Mouse (Mus musculus): ENCODE results near the gene Dnajb7.

Gene Dnajb7

DNA sequence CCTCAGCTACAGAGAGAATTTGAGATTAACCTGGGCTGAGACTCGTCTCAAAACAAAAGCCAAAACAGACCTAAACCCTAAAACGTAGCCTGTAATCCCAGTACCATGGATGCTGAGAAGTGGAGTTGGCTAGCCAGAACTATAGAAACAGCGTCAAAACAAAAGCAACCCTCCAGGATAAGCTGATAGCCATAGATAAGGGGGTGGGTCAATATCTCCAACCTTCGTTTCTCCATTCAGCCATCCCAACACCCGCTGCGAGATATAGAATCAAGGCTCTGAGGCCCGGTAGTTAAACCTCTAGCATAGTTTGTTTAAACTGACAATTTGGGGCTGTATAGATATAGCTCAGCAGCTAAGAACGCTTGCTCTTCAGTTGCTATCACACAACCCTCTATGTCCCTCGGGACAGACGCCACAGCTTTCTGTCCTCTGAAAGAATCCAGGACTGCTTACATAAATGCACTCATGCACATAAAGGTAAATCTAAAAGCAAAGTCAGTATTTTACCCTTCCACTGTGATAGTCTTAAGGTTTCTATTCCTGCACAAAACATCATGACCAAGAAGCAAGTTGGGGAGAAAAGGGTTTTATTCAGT lies 46.6 kb downstream of the Dnajb7 start:
- Histone ChIP-seq H3K9me3 (ENCODE audit: low read length) (no peaks in the 10 kb centered on the region), H3K27me3 (ENCODE audit: insufficient read depth, low read length) (no peaks in the 10 kb centered on the region), H3K4me1 (replicated peaks; ENCODE audit: low read depth, low read length) (peaks cover 58% of the 10 kb centered on the region), H3K36me3 (ENCODE audit: insufficient read depth, low read length) (peaks cover 56% of the 10 kb centered on the region), H3K4me3 (replicated peaks; ENCODE audit: low read length) (0 out of 2 replicates have a peak overlapping the region, but pooled peaks have one; percentile 91)
- no peak for TF ChIP-seq NANOG (IDR thresholded peaks at IDR 0.05; ENCODE audit: borderline replicate concordance, low read length)
- no peak for TF ChIP-seq POU5F1 (IDR thresholded peaks at IDR 0.05; ENCODE audit: borderline replicate concordance, low read length)
- TF ChIP-seq CTCF (conservative IDR thresholded peaks at IDR 0.05; ENCODE audit: low read length), result no peak

GRCm38 (mm10) chr15:81361022-81361404 lies 47.1 kb downstream of the Dnajb7 start:
- H3K9me3 ChIP-seq (ENCODE audit: low read length), result no peaks in the 10 kb centered on the region
- H3K4me3 ChIP-seq (replicated peaks; ENCODE audit: low read length), result peak overlapping the region; percentile 91
- H3K27me3 ChIP-seq (ENCODE audit: insufficient read depth, low read length), result no peaks in the 10 kb centered on the region
- TF ChIP-seq CTCF (conservative IDR thresholded peaks at IDR 0.05; ENCODE audit: low read length) (no peak), NANOG (IDR thresholded peaks at IDR 0.05; ENCODE audit: borderline replicate concordance, low read length) (no peak), POU5F1 (IDR thresholded peaks at IDR 0.05; ENCODE audit: borderline replicate concordance, low read length) (no peak)
- peaks cover 51% of the 10 kb centered on the region for H3K36me3 ChIP-seq (ENCODE audit: insufficient read depth, low read length)
- peaks cover 60% of the 10 kb centered on the region for H3K4me1 ChIP-seq (replicated peaks; ENCODE audit: low read depth, low read length)

DNA sequence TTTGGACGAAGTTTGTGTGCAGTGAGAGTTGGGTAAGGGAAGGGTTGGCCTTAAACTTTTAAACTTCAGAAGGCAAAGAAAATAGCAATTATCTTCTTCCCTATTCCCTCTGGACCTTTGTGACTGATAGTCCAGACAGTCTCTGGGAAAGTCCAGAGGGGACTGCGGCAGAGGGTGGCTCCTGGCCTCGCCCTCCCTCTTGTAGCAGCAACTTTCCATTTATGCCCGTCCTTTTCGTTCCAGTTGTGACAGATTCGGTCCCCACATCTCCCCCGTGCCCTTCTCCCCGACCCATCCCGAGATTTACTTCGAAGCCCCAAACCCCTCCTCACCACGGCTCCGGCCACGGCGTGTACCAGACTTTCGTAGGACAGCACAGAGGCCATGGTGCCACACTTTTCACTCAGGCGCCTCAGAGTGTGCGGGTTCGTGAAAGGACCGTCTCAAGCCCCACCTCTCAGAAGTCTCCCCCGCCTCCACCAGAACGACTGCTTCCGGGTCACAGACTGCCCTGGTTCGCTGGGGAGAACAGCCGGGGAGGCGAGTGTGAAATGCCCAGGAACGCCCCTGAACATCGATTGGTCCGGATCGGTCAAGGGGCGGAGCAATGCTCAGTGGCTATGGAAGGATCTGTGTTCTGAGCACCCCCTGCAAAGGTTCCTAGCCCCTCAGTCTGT lies 47.6 kb downstream of the Dnajb7 start, which contains the start of gene Slc25a17:
Gene Slc25a17 (minus strand): TSS at position 468 of the 677 bp plus-strand sequence.
- no peaks in the 10 kb centered on the region for H3K27me3 ChIP-seq (ENCODE audit: insufficient read depth, low read length)
- H3K36me3 ChIP-seq (ENCODE audit: insufficient read depth, low read length), result peaks cover 46% of the 10 kb centered on the region
- H3K4me1 ChIP-seq (replicated peaks; ENCODE audit: low read depth, low read length), result peaks cover 62% of the 10 kb centered on the region
- H3K4me3 ChIP-seq (replicated peaks; ENCODE audit: low read length), result peak within 1 kb of the TSS; percentile 91
- TF ChIP-seq POU5F1 (IDR thresholded peaks at IDR 0.05; ENCODE audit: borderline replicate concordance, low read length) (no peak), NANOG (IDR thresholded peaks at IDR 0.05; ENCODE audit: borderline replicate concordance, low read length) (0 out of 2 replicates have a peak, but pooled peaks have one; percentile 23), CTCF (conservative IDR thresholded peaks at IDR 0.05; ENCODE audit: low read length) (no peak)
- no peaks in the 10 kb centered on the region for H3K9me3 ChIP-seq (ENCODE audit: low read length)

DNA sequence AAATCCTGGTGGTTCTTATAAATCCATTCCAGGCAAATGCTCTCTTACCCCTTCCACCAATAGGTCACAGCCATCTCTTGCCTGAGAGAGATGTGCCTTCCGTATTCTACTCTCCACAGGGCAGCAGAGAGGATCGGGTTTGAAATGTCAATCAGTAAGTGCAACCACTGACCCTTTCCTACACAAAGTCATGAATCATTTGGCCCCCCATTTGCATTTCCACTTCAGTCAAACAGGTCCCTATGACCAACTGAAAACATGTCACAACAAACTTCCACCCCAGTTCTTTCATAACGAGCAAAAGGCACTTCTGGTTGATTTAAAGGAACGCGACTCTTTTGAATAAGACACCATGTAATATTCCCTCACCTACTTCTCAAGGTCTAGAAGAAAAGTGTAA lies 48.7 kb downstream of the Dnajb7 start:
- TF ChIP-seq CTCF (conservative IDR thresholded peaks at IDR 0.05; ENCODE audit: low read length) (no peak), NANOG (IDR thresholded peaks at IDR 0.05; ENCODE audit: borderline replicate concordance, low read length) (no peak), POU5F1 (IDR thresholded peaks at IDR 0.05; ENCODE audit: borderline replicate concordance, low read length) (no peak)
- H3K36me3 ChIP-seq (ENCODE audit: insufficient read depth, low read length), result peaks cover 36% of the 10 kb centered on the region
- H3K4me3 ChIP-seq (replicated peaks; ENCODE audit: low read length), result peak overlapping the region; percentile 91
- H3K27me3 ChIP-seq (ENCODE audit: insufficient read depth, low read length), result no peaks in the 10 kb centered on the region
- H3K9me3 ChIP-seq (ENCODE audit: low read length), result no peaks in the 10 kb centered on the region
- peaks cover 63% of the 10 kb centered on the region for H3K4me1 ChIP-seq (replicated peaks; ENCODE audit: low read depth, low read length)

DNA sequence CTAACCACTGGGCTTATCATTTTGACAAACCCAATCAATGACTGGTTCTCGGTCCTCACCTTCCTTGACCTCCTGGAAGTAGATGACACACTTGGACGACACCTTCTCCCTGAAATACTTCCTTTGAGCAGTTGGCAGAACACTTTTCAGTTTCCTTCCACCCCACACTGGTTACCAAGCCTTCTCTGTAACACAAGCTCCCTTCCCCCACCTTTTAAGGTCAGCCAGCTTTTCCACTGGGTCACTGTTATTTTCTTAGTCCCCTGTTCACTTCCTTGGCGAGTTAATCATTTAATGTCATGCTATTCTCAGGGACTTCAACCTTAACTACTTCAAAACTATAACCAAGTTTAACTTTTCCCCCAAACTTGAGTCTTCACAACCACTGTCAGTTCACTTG lies 49.2 kb downstream of the Dnajb7 start:
- no peaks in the 10 kb centered on the region for H3K9me3 ChIP-seq (ENCODE audit: low read length)
- TF ChIP-seq CTCF (conservative IDR thresholded peaks at IDR 0.05; ENCODE audit: low read length), result no peak

GRCm38 (mm10) chr15:81356946-81357345 lies 51.2 kb downstream of the Dnajb7 start:
- no peak for TF ChIP-seq NANOG (IDR thresholded peaks at IDR 0.05; ENCODE audit: borderline replicate concordance, low read length)
- no peak for TF ChIP-seq POU5F1 (IDR thresholded peaks at IDR 0.05; ENCODE audit: borderline replicate concordance, low read length)
- no peak for TF ChIP-seq CTCF (conservative IDR thresholded peaks at IDR 0.05; ENCODE audit: low read length)
- H3K4me1 ChIP-seq (replicated peaks; ENCODE audit: low read depth, low read length), result peaks cover 51% of the 10 kb centered on the region
- H3K36me3 ChIP-seq (ENCODE audit: insufficient read depth, low read length), result peaks cover 22% of the 10 kb centered on the region; the same call in 1 of the 2 replicates
- H3K9me3 ChIP-seq (ENCODE audit: low read length), result no peaks in the 10 kb centered on the region
- H3K4me3 ChIP-seq (replicated peaks; ENCODE audit: low read length), result no peak overlapping the region
- no peaks in the 10 kb centered on the region for H3K27me3 ChIP-seq (ENCODE audit: insufficient read depth, low read length)

More for the DNA sequence above, 49.2 kb downstream of the Dnajb7 start:
- Histone ChIP-seq H3K4me1 (replicated peaks; ENCODE audit: low read depth, low read length) (peaks cover 63% of the 10 kb centered on the region), H3K36me3 (ENCODE audit: insufficient read depth, low read length) (peaks cover 36% of the 10 kb centered on the region), H3K4me3 (replicated peaks; ENCODE audit: low read length) (no peak overlapping the region), H3K27me3 (ENCODE audit: insufficient read depth, low read length) (no peaks in the 10 kb centered on the region)

Data from E14TG2a.4 (cell line).